Mouse (Mus musculus): ENCODE measurements around the gene Fmo5. TPM values are rescaled to one million over a fixed set of nuclear protein-coding genes. Genes with fewer than 3 reads are reported as not detected.

Gene Fmo5
- total RNA-seq, 1 experiment, result 0.27 TPM

DNA sequence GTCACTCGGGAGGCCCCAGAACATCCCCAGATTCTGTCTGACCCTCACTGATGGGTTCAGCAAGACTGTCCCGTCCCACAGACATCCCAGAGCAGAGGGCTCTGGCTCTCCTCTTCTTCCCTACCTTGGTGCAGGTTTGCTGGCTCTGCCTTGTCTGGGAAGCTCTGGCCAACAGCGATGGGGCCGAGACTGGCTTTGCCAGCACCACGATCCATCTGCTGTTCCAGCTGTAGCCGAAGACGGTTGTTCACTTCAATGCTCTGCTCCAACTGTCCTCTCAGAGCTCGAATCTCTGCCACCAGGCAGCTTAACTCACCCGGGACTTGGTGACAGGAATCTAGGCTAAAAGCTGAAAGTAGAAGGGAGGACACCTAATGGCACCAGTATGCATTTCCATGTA lies 68.3 kb downstream of the Fmo5 start:
- H3K9ac ChIP-seq (ENCODE audit: insufficient read depth, low read depth, low read length, poor library complexity, severe bottlenecking), result no peak overlapping the region
- TF ChIP-seq CHD2 (IDR thresholded peaks at IDR 0.05; ENCODE audit: low read depth, low read length) (no peak), ZNF384 (IDR thresholded peaks at IDR 0.05; ENCODE audit: low read depth, low read length) (no peak), MAFK (IDR thresholded peaks at IDR 0.05; ENCODE audit: insufficient read depth, low read depth, low read length) (no peak), HCFC1 (IDR thresholded peaks at IDR 0.05; ENCODE audit: borderline replicate concordance, insufficient read depth, low read length) (no peak), ZC3H11A (IDR thresholded peaks at IDR 0.05; ENCODE audit: borderline replicate concordance, low read depth, low read length) (no peak)
- no peak overlapping the region for H3K27ac ChIP-seq (ENCODE audit: insufficient read depth, low read depth, low read length, poor library complexity, severe bottlenecking)
- peaks cover 0 to 6% of the 10 kb centered on the region in 2 experiments; a peak in 2 of 4 replicates for H3K4me1 ChIP-seq (ENCODE audit: control insufficient read depth in 2 of 2, insufficient read depth in 2 of 2, low read length in 2 of 2, poor library complexity in 1 of 2)
- H3K9me3 ChIP-seq (ENCODE audit: control insufficient read depth, insufficient read depth, low read depth, low read length), result no peaks in the 10 kb centered on the region
- in situ Hi-C loops (cut with MboI; ENCODE audit: low sequenced_read_pairs in 2 of 2, unreplicated experiment in 2 of 2), result no loop called here
- H3K36me3 ChIP-seq (ENCODE audit: control insufficient read depth, insufficient read depth, low read length, poor library complexity, severe bottlenecking), result no peaks in the 10 kb centered on the region
- no peak for DNase-seq (ENCODE audit: low read depth, low spot score)
- no peak overlapping the region for H3K4me3 ChIP-seq (ENCODE audit: insufficient read depth in 1 of 2, low read depth in 1 of 2, low read length in 2 of 2, poor library complexity in 1 of 2, severe bottlenecking in 1 of 2)

DNA sequence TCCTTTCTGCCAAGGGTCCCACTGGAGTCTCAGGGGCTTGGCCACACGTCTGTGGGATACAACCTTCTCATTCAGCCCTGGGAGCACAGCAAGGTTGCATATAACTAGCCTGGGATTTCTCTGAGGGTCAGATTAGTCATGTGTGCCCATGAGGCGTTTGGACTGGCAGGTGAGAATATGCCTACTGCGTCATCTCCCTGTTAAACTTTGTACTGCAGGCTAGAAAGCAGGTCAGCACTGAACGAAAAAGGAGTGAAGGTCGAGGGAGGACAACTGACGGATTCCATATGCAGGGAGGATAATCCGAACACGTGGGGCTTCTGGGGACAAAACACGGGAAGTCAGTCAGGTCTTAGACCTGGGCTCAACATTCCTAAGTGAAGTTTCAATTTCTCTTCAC lies 68.7 kb downstream of the Fmo5 start:
- in situ Hi-C loops (cut with MboI; ENCODE audit: low sequenced_read_pairs in 2 of 2, unreplicated experiment in 2 of 2), result no loop called here
- TF ChIP-seq ZNF384 (IDR thresholded peaks at IDR 0.05; ENCODE audit: low read depth, low read length) (no peak), CHD2 (IDR thresholded peaks at IDR 0.05; ENCODE audit: low read depth, low read length) (no peak)
- H3K9ac ChIP-seq (ENCODE audit: insufficient read depth, low read depth, low read length, poor library complexity, severe bottlenecking), result no peak overlapping the region
- no peaks in the 10 kb centered on the region for H3K9me3 ChIP-seq (ENCODE audit: control insufficient read depth, insufficient read depth, low read depth, low read length)
- no peak overlapping the region for H3K27ac ChIP-seq (ENCODE audit: insufficient read depth, low read depth, low read length, poor library complexity, severe bottlenecking)
- no peak for DNase-seq (ENCODE audit: low read depth, low spot score)
- H3K4me1 ChIP-seq (ENCODE audit: control insufficient read depth in 2 of 2, insufficient read depth in 2 of 2, low read length in 2 of 2, poor library complexity in 1 of 2), result peaks cover 0 to 2% of the 10 kb centered on the region in 2 experiments; a peak in 2 of 4 replicates
- H3K36me3 ChIP-seq (ENCODE audit: control insufficient read depth, insufficient read depth, low read length, poor library complexity, severe bottlenecking), result no peaks in the 10 kb centered on the region
- H3K4me3 ChIP-seq (ENCODE audit: insufficient read depth in 1 of 2, low read depth in 1 of 2, low read length in 2 of 2, poor library complexity in 1 of 2, severe bottlenecking in 1 of 2), result no peak overlapping the region

DNA sequence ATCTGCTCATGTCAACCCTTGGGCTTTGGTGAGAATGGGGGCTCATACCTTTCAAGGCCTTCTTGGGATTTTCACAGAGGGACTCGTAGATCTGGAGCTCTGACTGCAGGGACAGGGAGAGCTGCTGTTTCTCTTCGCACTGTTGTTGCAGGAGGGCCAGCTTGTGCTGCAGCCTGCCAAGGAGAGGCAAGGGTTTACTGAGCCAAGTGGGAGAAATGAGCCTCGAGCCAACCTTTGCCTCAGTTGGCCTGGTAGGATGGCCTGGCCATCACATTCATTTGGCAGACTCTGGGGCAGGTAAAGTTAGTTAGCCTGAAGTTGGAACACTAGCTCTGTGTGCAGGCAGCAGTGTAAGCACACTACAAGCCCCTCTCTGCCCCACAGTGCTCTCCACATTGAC lies 70.5 kb downstream of the Fmo5 start:
- TF ChIP-seq MAFK (IDR thresholded peaks at IDR 0.05; ENCODE audit: insufficient read depth, low read depth, low read length) (no peak), ZC3H11A (IDR thresholded peaks at IDR 0.05; ENCODE audit: borderline replicate concordance, low read depth, low read length) (no peak), CHD2 (IDR thresholded peaks at IDR 0.05; ENCODE audit: low read depth, low read length) (no peak), ZNF384 (IDR thresholded peaks at IDR 0.05; ENCODE audit: low read depth, low read length) (no peak)
- no peak for DNase-seq (ENCODE audit: low read depth, low spot score)
- no peaks in the 10 kb centered on the region for H3K36me3 ChIP-seq (ENCODE audit: control insufficient read depth, insufficient read depth, low read length, poor library complexity, severe bottlenecking)
- no peak overlapping the region for H3K27ac ChIP-seq (ENCODE audit: insufficient read depth, low read depth, low read length, poor library complexity, severe bottlenecking)
- H3K9me3 ChIP-seq (ENCODE audit: control insufficient read depth, insufficient read depth, low read depth, low read length), result no peaks in the 10 kb centered on the region
- no peak overlapping the region for H3K9ac ChIP-seq (ENCODE audit: insufficient read depth, low read depth, low read length, poor library complexity, severe bottlenecking)
- H3K4me3 ChIP-seq (ENCODE audit: insufficient read depth in 1 of 2, low read depth in 1 of 2, low read length in 2 of 2, poor library complexity in 1 of 2, severe bottlenecking in 1 of 2), result no peak overlapping the region
- H3K4me1 ChIP-seq (ENCODE audit: control insufficient read depth in 2 of 2, insufficient read depth in 2 of 2, low read length in 2 of 2, poor library complexity in 1 of 2), result no peaks in the 10 kb centered on the region
- in situ Hi-C loops (cut with MboI; ENCODE audit: low sequenced_read_pairs in 2 of 2, unreplicated experiment in 2 of 2), result no loop called here

DNA sequence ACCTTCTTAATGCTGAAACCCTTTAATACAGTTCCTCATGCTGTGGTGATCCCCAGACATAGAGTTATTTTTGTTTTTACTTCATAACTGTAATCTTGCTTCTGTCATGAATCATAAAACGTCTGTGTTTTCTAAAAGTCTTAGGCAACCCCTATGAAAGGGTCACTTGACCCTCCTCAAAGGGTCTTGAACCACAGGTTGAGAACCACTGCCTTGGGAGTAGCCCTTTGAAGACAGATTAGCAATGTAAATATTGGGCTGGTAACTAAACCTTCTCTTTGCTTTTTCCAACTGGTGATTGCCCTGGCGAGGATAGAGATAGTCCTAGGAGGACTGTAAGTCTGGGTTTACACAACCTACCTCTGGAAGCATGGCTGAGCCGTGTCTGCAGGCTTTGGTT lies 72.6 kb downstream of the Fmo5 start:
- Histone ChIP-seq H3K9me3 (ENCODE audit: control insufficient read depth, insufficient read depth, low read depth, low read length) (no peaks in the 10 kb centered on the region), H3K4me3 (ENCODE audit: insufficient read depth in 1 of 2, low read depth in 1 of 2, low read length in 2 of 2, poor library complexity in 1 of 2, severe bottlenecking in 1 of 2) (no peak overlapping the region), H3K9ac (ENCODE audit: insufficient read depth, low read depth, low read length, poor library complexity, severe bottlenecking) (no peak overlapping the region), H3K36me3 (ENCODE audit: control insufficient read depth, insufficient read depth, low read length, poor library complexity, severe bottlenecking) (no peaks in the 10 kb centered on the region), H3K27ac (ENCODE audit: insufficient read depth, low read depth, low read length, poor library complexity, severe bottlenecking) (no peak overlapping the region), H3K4me1 (ENCODE audit: control insufficient read depth in 2 of 2, insufficient read depth in 2 of 2, low read length in 2 of 2, poor library complexity in 1 of 2) (no peaks in the 10 kb centered on the region)
- DNase-seq (ENCODE audit: low read depth, low spot score), result no peak
- in situ Hi-C loops (cut with MboI; ENCODE audit: low sequenced_read_pairs in 2 of 2, unreplicated experiment in 2 of 2), result no loop called here
- TF ChIP-seq ZC3H11A (IDR thresholded peaks at IDR 0.05; ENCODE audit: borderline replicate concordance, low read depth, low read length) (no peak), MAFK (IDR thresholded peaks at IDR 0.05; ENCODE audit: insufficient read depth, low read depth, low read length) (no peak), CHD2 (IDR thresholded peaks at IDR 0.05; ENCODE audit: low read depth, low read length) (no peak), HCFC1 (IDR thresholded peaks at IDR 0.05; ENCODE audit: borderline replicate concordance, insufficient read depth, low read length) (no peak), ZNF384 (IDR thresholded peaks at IDR 0.05; ENCODE audit: low read depth, low read length) (no peak)

DNA sequence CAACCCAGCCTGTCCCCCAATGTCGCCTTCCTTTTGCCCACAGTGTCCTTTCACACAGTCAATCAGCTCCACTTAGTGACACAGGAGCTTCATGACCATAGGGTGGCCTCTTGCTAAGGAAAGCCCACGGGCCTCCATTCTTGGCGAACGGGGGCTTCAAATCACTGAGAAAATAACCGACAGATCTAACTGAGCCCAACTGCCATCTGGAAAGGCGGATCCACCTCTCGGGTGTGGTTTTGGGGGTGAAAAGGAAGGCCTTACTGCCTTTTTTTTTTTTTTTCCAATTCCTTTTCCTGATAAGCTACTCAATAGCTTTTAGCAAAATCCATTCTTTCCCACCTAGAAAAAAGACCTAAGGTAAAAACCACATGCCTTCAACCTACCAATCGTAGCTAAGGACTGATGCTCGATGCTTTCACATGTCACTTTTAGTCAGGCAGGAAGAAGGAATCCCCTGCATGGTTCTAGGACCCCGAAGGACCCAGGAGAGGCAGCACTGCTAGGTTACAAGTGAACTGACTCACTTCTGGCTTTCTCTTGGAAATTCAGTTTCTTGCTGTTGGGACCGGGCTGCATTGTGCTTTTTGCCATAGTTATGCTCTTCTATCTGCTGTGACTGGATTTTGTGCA lies 74.0 kb downstream of the Fmo5 start:
- Histone ChIP-seq H3K27ac (ENCODE audit: insufficient read depth, low read depth, low read length, poor library complexity, severe bottlenecking) (no peak overlapping the region), H3K36me3 (ENCODE audit: control insufficient read depth, insufficient read depth, low read length, poor library complexity, severe bottlenecking) (no peaks in the 10 kb centered on the region), H3K4me1 (ENCODE audit: control insufficient read depth in 2 of 2, insufficient read depth in 2 of 2, low read length in 2 of 2, poor library complexity in 1 of 2) (no peaks in the 10 kb centered on the region), H3K4me3 (ENCODE audit: insufficient read depth in 1 of 2, low read depth in 1 of 2, low read length in 2 of 2, poor library complexity in 1 of 2, severe bottlenecking in 1 of 2) (no peak overlapping the region), H3K9me3 (ENCODE audit: control insufficient read depth, insufficient read depth, low read depth, low read length) (no peaks in the 10 kb centered on the region), H3K9ac (ENCODE audit: insufficient read depth, low read depth, low read length, poor library complexity, severe bottlenecking) (no peak overlapping the region)
- in situ Hi-C loops (cut with MboI; ENCODE audit: low sequenced_read_pairs in 2 of 2, unreplicated experiment in 2 of 2), result no loop called here
- TF ChIP-seq ZC3H11A (IDR thresholded peaks at IDR 0.05; ENCODE audit: borderline replicate concordance, low read depth, low read length), result no peak
- TF ChIP-seq ZNF384 (IDR thresholded peaks at IDR 0.05; ENCODE audit: low read depth, low read length), result no peak
- no peak for TF ChIP-seq CHD2 (IDR thresholded peaks at IDR 0.05; ENCODE audit: low read depth, low read length)
- no peak for TF ChIP-seq MAFK (IDR thresholded peaks at IDR 0.05; ENCODE audit: insufficient read depth, low read depth, low read length)
- TF ChIP-seq HCFC1 (IDR thresholded peaks at IDR 0.05; ENCODE audit: borderline replicate concordance, insufficient read depth, low read length), result no peak
- no peak for DNase-seq (ENCODE audit: low read depth, low spot score)

Other genes starting within 250 kb of the Fmo5 start
- gene Olfr1402, start 206.8 kb upstream of the Fmo5 start, total RNA-seq (2012; rRNA removed), result not detected in 2 replicates
- gene Chd1l, start 18.6 kb upstream of the Fmo5 start, total RNA-seq (2012; rRNA removed), result 25.8 and 31.1 TPM in 2 replicates
- gene Prkab2, start 29.4 kb downstream of the Fmo5 start, total RNA-seq (2012; rRNA removed), result 7.0 and 7.5 TPM in 2 replicates
- gene Gm17651, start 45.9 kb downstream of the Fmo5 start, total RNA-seq (2012; rRNA removed), result not detected in 2 replicates

All from ES-E14 (cell line).